ENCODE assay signal across 26 mouse cellular contexts in genomic region chr2:154834149-154834865, GRCm38 (mm10). TPM values are rescaled to one million over a fixed set of nuclear protein-coding genes. Genes with fewer than 3 reads are reported as not detected.
A peak's percentile ranks its signal among the peaks of the same experiment; 100 is the strongest.
DNase-seq lines count a peak whose midpoint lies in the region.
"Had no signal": no experiment of that assay in that cellular context is flagged by ENCODE, and none has a peak within 500 bp of the region (broad histone marks: within the 10 kb centered on the region; RNA-seq: fewer than 3 reads in every experiment).

No protein-coding gene starts in this region.

- H3K36me3 ChIP-seq in limb, embryonic 10.5 days = peaks cover 70% of the 10 kb centered on the region
- H3K36me3 ChIP-seq: hindbrain, embryonic 15.5 days; lung, embryonic 15.5 days had no signal

- peak; percentile 19 for DNase-seq in R1 (ENCODE audit: low read depth, low spot score)
- peak; percentile 48 for DNase-seq in cerebellum, adult 11 months
- DNase-seq in cerebellum, adult 9-10 months = peak; percentile 85
- peak; percentile 21 for DNase-seq in fat pad, adult 2 months (ENCODE audit: extremely low read depth, low read depth, low spot score)
- DNase-seq in embryo, embryonic 10.5 days (ENCODE audit: low spot score) = no peak
- no peak for DNase-seq in limb, embryonic 10.5 days (ENCODE audit: low spot score)
- DNase-seq in retina, embryonic 14.5 days (ENCODE audit: low spot score) = no peak
- DNase-seq: gastrocnemius, postnatal 10 days; heart, postnatal 14 days; kidney, adult 18-20 months; kidney, postnatal 36 days; lung, postnatal 36 days; thymus, adult 2 months; thymus, postnatal 36 days had no signal

- 97% methylated on average over 6 of the region's 6 CpGs for WGBS in limb, embryonic 10.5 days

- no peak overlapping the region for H3K4me3 ChIP-seq in limb, embryonic 10.5 days
- H3K4me3 ChIP-seq: embryonic facial prominence, embryonic 15.5 days; forebrain, embryonic 13.5 days; hindbrain, embryonic 10.5 days; hindbrain, embryonic 15.5 days; limb, embryonic 13.5 days; lung, embryonic 15.5 days; midbrain, embryonic 12.5 days; neural tube, embryonic 13.5 days had no signal

- no peaks in the 10 kb centered on the region for H3K9me3 ChIP-seq in limb, embryonic 10.5 days (replicated peaks)
- H3K9me3 ChIP-seq: embryonic facial prominence, embryonic 15.5 days; forebrain, embryonic 13.5 days; hindbrain, embryonic 15.5 days; lung, embryonic 15.5 days had no signal

- no peak overlapping the region for H3K27ac ChIP-seq in limb, embryonic 10.5 days
- H3K27ac ChIP-seq: embryonic facial prominence, embryonic 15.5 days; forebrain, embryonic 13.5 days; hindbrain, embryonic 10.5 days; hindbrain, embryonic 15.5 days; limb, embryonic 13.5 days; lung, embryonic 15.5 days; midbrain, embryonic 12.5 days; neural tube, embryonic 13.5 days had no signal

- no peaks in the 10 kb centered on the region for H3K4me1 ChIP-seq in limb, embryonic 10.5 days
- H3K4me1 ChIP-seq: embryonic facial prominence, embryonic 15.5 days; hindbrain, embryonic 10.5 days had no signal

- no peaks in the 10 kb centered on the region for H3K27me3 ChIP-seq in limb, embryonic 10.5 days (ENCODE audit: low read depth, poor library complexity, severe bottlenecking)
- H3K27me3 ChIP-seq: embryonic facial prominence, embryonic 15.5 days; forebrain, embryonic 13.5 days; hindbrain, embryonic 15.5 days; limb, embryonic 13.5 days; lung, embryonic 15.5 days; midbrain, embryonic 12.5 days; neural tube, embryonic 13.5 days had no signal

RNA-seq across cellular contexts. Expression of gene a, which starts 43.1 kb away (rescaled TPM):
- polyA plus RNA-seq in limb, embryonic 10.5 days (2016; fragmentation: Nextera tagmentation; extraction: Ambion mirVana) = 32.5 and 45.1 TPM in 2 replicates
- polyA plus RNA-seq: CD4-positive, CD25-positive, alpha-beta regulatory T cell, adult 4 months; heart, embryonic 14.5 days; inflammation-experienced regulatory T-cells, adult 6 months; liver, embryonic 16.5 days; lung, embryonic 15.5 days; neural tube, embryonic 13.5 days had no signal

RNA-seq across cellular contexts. Expression of gene Raly, which starts 43.4 kb away (rescaled TPM):
- polyA plus RNA-seq in limb, embryonic 10.5 days (2016; fragmentation: Nextera tagmentation; extraction: Ambion mirVana) = 55.0 and 61.9 TPM in 2 replicates

RNA-seq across cellular contexts. Expression of gene Eif2s2, which starts 58.4 kb away (rescaled TPM):
- polyA plus RNA-seq in limb, embryonic 10.5 days (2016; fragmentation: Nextera tagmentation; extraction: Ambion mirVana) = 122 and 137 TPM in 2 replicates

Comparison
In these comparisons a context has a peak if more than half of its experiments do, and no peak if none do; other contexts are left out.
1. DNase-seq: peak in R1 (single experiment), cerebellum, adult 11 months (single experiment), cerebellum, adult 9-10 months (single experiment) and fat pad, adult 2 months (single experiment); none in embryo, embryonic 10.5 days (single experiment), limb, embryonic 10.5 days (single experiment) and retina, embryonic 14.5 days (single experiment).